Mouse (Mus musculus): ENCODE data around the gene Epm2aip1. TPM values are rescaled to one million over a fixed set of nuclear protein-coding genes. Genes with fewer than 3 reads are reported as not detected.

Gene Epm2aip1
- total and polyA plus RNA-seq, 3 experiments: 9.3 to 12.2 (median 11.4) TPM

GRCm38 (mm10) chr9:111286468-111286867 is 14.7 kb downstream of the Epm2aip1 start:
- Histone ChIP-seq H3K79me2 (replicated peaks; ENCODE audit: control insufficient read depth, extremely low read depth, insufficient read depth, poor library complexity, severe bottlenecking) (no peaks in the 10 kb centered on the region), H3K9ac (ENCODE audit: insufficient read depth, low read depth) (no peak overlapping the region), H3K36me3 (replicated peaks in 1 of 2; ENCODE audit: control insufficient read depth in 1 of 2, insufficient read depth in 1 of 2, low read length in 1 of 2) (no peaks in the 10 kb centered on the region), H3K9me3 (replicated peaks; ENCODE audit: low read length) (no peaks in the 10 kb centered on the region), H3K27me3 (replicated peaks) (no peaks in the 10 kb centered on the region), H3K4me1 (ENCODE audit: control insufficient read depth in 1 of 2, insufficient read depth in 2 of 2) (peaks cover 7 to 12% of the 10 kb centered on the region in 2 experiments), H3K27ac (ENCODE audit: insufficient read depth, low read depth) (no peak overlapping the region), H3K4me3 (replicated peaks in 1 of 3; ENCODE audit: low read depth in 2 of 3, low read length in 2 of 3, poor library complexity in 1 of 3) (no peak overlapping the region), H3K4me2 (ENCODE audit: insufficient read depth, low read depth, poor library complexity, severe bottlenecking) (no peak overlapping the region)
- dilution Hi-C loops (cut with MboI; ENCODE audit: extremely low pct_ligation_motif_present, extremely low pct_unique_long_range_greater_than_20kb, low sequenced_read_pairs) (no loop called here), in situ Hi-C loops (cut with MboI; ENCODE audit: low pct_ligation_motif_present, low pct_unique_long_range_greater_than_20kb, low sequenced_read_pairs) (no loop called here)
- no peak for DNase-seq (ENCODE audit: extremely low read depth)
- no peak for TF ChIP-seq E2F4 (IDR thresholded peaks at IDR 0.05; ENCODE audit: insufficient replicate concordance, low read depth, low read length)
- TF ChIP-seq GABPA (IDR thresholded peaks at IDR 0.05; ENCODE audit: insufficient replicate concordance, low read depth, low read length): no peak
- no peak for TF ChIP-seq MXI1 (IDR thresholded peaks at IDR 0.05; ENCODE audit: low read depth, low read length)
- TF ChIP-seq ZMIZ1 (IDR thresholded peaks at IDR 0.05; ENCODE audit: low read depth, low read length): no peak
- no peak for TF ChIP-seq NRF1 (IDR thresholded peaks at IDR 0.05; ENCODE audit: low read depth, low read length)
- TF ChIP-seq ZC3H11A (IDR thresholded peaks at IDR 0.05; ENCODE audit: low read depth, low read length): no peak
- TF ChIP-seq IRF4 (IDR thresholded peaks at IDR 0.05; ENCODE audit: low read depth, low read length): no peak
- TF ChIP-seq JUN (IDR thresholded peaks at IDR 0.05; ENCODE audit: insufficient read depth, low read depth, low read length): no peak
- no peak for TF ChIP-seq USF2 (conservative IDR thresholded peaks at IDR 0.05; ENCODE audit: low read depth, low read length)
- TF ChIP-seq POLR2AphosphoS2 (IDR thresholded peaks at IDR 0.05; ENCODE audit: low read depth, low read length): no peak
- TF ChIP-seq ZKSCAN1 (IDR thresholded peaks at IDR 0.05; ENCODE audit: borderline replicate concordance, low read depth, low read length): no peak
- TF ChIP-seq NELFE (IDR thresholded peaks at IDR 0.05; ENCODE audit: low read depth, low read length): no peak
- TF ChIP-seq RCOR1 (conservative IDR thresholded peaks at IDR 0.05; ENCODE audit: low read depth, low read length): no peak
- TF ChIP-seq CTCF (conservative IDR thresholded peaks at IDR 0.05 in 1 of 2, IDR thresholded peaks at IDR 0.05 in 1 of 2; ENCODE audit: low read depth in 2 of 2, low read length in 2 of 2): no peak; a peak in 2 of 4 replicates
- no peak; the same call in 1 of the 2 replicates for TF ChIP-seq RAD21 (IDR thresholded peaks at IDR 0.05; ENCODE audit: low read depth, low read length)
- TF ChIP-seq USF1 (IDR thresholded peaks at IDR 0.05; ENCODE audit: low read depth, low read length): no peak

DNA sequence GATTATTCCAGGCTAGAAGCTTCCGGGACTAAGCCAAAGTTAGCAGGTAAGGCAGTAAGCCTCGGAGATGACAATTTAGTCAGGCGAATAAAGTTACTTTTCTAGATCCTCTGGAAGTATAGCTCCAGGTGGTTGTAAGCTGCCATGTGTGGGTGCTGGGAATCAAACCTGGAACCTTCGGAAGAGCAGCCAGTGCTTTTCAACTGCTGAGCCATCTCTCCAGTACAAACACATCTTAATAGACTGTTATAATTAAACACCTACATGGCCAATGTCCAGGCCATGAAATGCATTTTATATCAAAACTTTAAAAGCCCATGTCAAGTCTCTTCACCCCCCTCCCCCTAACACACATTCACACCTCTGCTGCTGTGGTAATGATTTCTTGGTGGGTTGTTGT is 16.2 kb downstream of the Epm2aip1 start:
- TF ChIP-seq ZNF384 (IDR thresholded peaks at IDR 0.05; ENCODE audit: low read depth, low read length) (no peak), JUN (IDR thresholded peaks at IDR 0.05; ENCODE audit: insufficient read depth, low read depth, low read length) (no peak), PAX5 (IDR thresholded peaks at IDR 0.05; ENCODE audit: low read length) (no peak), ELF1 (IDR thresholded peaks at IDR 0.05; ENCODE audit: low read depth, low read length) (no peak), SIN3A (IDR thresholded peaks at IDR 0.05; ENCODE audit: low read length) (no peak), USF1 (IDR thresholded peaks at IDR 0.05; ENCODE audit: low read depth, low read length) (no peak), JUND (conservative IDR thresholded peaks at IDR 0.05; ENCODE audit: low read depth, low read length) (no peak), KAT2A (IDR thresholded peaks at IDR 0.05; ENCODE audit: insufficient replicate concordance, low read length) (no peak), MXI1 (IDR thresholded peaks at IDR 0.05; ENCODE audit: low read depth, low read length) (no peak), POLR2A (IDR thresholded peaks at IDR 0.05; ENCODE audit: low read depth, low read length) (no peak), CTCF (conservative IDR thresholded peaks at IDR 0.05 in 1 of 2, IDR thresholded peaks at IDR 0.05 in 1 of 2; ENCODE audit: low read depth in 2 of 2, low read length in 2 of 2) (no peak), MEF2A (IDR thresholded peaks at IDR 0.05; ENCODE audit: borderline replicate concordance, low read depth, low read length) (no peak), ZKSCAN1 (IDR thresholded peaks at IDR 0.05; ENCODE audit: borderline replicate concordance, low read depth, low read length) (no peak), NRF1 (IDR thresholded peaks at IDR 0.05; ENCODE audit: low read depth, low read length) (no peak), BHLHE40 (IDR thresholded peaks at IDR 0.05; ENCODE audit: low read depth, low read length) (no peak), EP300 (IDR thresholded peaks at IDR 0.05; ENCODE audit: low read length) (no peak), RCOR1 (conservative IDR thresholded peaks at IDR 0.05; ENCODE audit: low read depth, low read length) (no peak), POLR2AphosphoS2 (IDR thresholded peaks at IDR 0.05; ENCODE audit: low read depth, low read length) (no peak)
- H3K4me2 ChIP-seq (ENCODE audit: insufficient read depth, low read depth, poor library complexity, severe bottlenecking): no peak overlapping the region
- no peaks in the 10 kb centered on the region for H3K36me3 ChIP-seq (replicated peaks in 1 of 2; ENCODE audit: control insufficient read depth in 1 of 2, insufficient read depth in 1 of 2, low read length in 1 of 2)
- H3K4me1 ChIP-seq (ENCODE audit: control insufficient read depth in 1 of 2, insufficient read depth in 2 of 2): peaks cover 7 to 12% of the 10 kb centered on the region in 2 experiments
- dilution Hi-C loops (cut with MboI; ENCODE audit: extremely low pct_ligation_motif_present, extremely low pct_unique_long_range_greater_than_20kb, low sequenced_read_pairs): no loop called here
- H3K79me2 ChIP-seq (replicated peaks; ENCODE audit: control insufficient read depth, extremely low read depth, insufficient read depth, poor library complexity, severe bottlenecking): no peaks in the 10 kb centered on the region
- in situ Hi-C loops (cut with MboI; ENCODE audit: low pct_ligation_motif_present, low pct_unique_long_range_greater_than_20kb, low sequenced_read_pairs): no loop called here
- no peaks in the 10 kb centered on the region for H3K9me3 ChIP-seq (replicated peaks; ENCODE audit: low read length)
- H3K9ac ChIP-seq (ENCODE audit: insufficient read depth, low read depth): no peak overlapping the region
- no peak overlapping the region for H3K27ac ChIP-seq (ENCODE audit: insufficient read depth, low read depth)
- no peak for DNase-seq (ENCODE audit: extremely low read depth)
- H3K4me3 ChIP-seq (replicated peaks in 1 of 3; ENCODE audit: low read depth in 2 of 3, low read length in 2 of 3, poor library complexity in 1 of 3): no peak overlapping the region
- no peaks in the 10 kb centered on the region for H3K27me3 ChIP-seq (replicated peaks)
